Mouse (Mus musculus) kidney, adult 18-20 months (tissue): Measurements from ENCODE around the gene Gm5592.
"Not testable (repeated sequence)": the region's sequence is repeated elsewhere in the genome, so short reads cannot be mapped to it uniquely, and the experiment has no call there.

Experiments
- DNase-seq: peaks from one replicate; pipeline ENCODE4 v3.0.0; 2021

Gm5592 gene

GRCm38 (mm10) chr7:41153541-41153940 is at the start of gene Gm5592:
Gene Gm5592, plus strand, starts transcription at chr7:41153841.
- not testable (repeated sequence) for DNase-seq

GRCm38 (mm10) chr7:41155806-41156205 is 2.2 kb downstream of the Gm5592 start:
- DNase-seq, result not testable (repeated sequence)

- not testable (repeated sequence) for DNase-seq
Observed at GRCm38 (mm10) chr7:41157879-41158278, 4.2 kb downstream of the Gm5592 start.

GRCm38 (mm10) chr7:41158562-41158961 is 4.9 kb downstream of the Gm5592 start:
- DNase-seq, result not testable (repeated sequence)

- DNase-seq, result no peak
Observed at GRCm38 (mm10) chr7:41193671-41194070, 40.0 kb downstream of the Gm5592 start.
